Mouse (Mus musculus) E14TG2a.4 (cell line): ENCODE measurements around the gene Rab3a.

Experiments
- CTCF ChIP-seq: conservative IDR thresholded peaks from 2 replicates; pipeline ENCODE4 v1.5.1; 2014; ENCODE audit warnings: low read length
- POU5F1 ChIP-seq: IDR thresholded peaks from 2 replicates; pipeline ENCODE4 v1.6.1; 2014; ENCODE audit warnings: low read length, borderline replicate concordance

DNA sequence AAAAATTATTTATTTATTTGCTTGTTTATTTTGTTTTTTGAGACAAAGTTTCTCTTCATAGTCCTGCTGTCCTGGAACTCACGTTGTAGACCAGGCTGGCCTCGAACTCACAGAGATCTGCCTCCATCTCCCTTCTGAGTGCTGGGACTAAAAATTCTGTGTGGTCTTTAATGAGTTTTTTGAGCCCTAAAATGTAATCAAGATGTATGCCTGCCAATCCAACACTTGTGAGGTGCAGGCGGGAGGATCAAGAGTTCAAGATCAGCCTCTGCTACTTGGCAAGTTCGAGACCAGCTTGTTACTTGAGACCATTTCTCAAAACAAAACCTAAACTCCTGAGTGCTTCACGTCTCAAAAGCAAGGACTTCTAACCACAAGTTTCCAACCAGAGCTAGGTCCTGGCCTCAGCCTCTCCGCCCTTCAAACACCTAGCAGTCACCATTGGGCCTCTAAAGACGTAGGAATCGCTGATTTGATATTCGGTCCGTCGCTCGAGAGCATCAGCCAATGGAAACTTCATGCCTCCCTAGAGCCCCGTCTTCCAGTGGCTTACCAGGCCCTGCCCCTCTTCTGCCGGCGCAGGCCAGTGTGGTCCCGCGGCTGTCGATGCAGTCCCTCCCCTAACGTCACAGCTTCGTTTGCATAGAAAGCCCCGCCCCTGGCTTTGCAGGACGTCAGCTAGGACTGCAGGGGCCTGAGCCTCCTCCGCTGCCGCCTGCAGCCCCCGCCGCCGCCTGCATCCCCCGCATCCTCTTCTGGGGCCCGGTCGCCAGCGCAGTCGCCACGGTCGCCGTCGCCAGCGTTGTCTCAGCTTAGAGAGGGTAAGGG is at the start of gene Rab3a:
- TF ChIP-seq CTCF (no peak), POU5F1 (no peak)
